Mouse (Mus musculus) kidney, adult 2 months (tissue): ENCODE data around the gene Bcl2l13.

Experiments used
- CTCF ChIP-seq: fragments of 200-500 bp; conservative IDR thresholded peaks from 2 replicates; pipeline ENCODE4 v1.5.1; 2011; ENCODE audit warnings: low read depth, mild to moderate bottlenecking, control low read depth, low read length, moderate library complexity, mixed read lengths; ENCODE audit not compliant: insufficient read depth, insufficient read length
- POLR2A ChIP-seq: fragments of 200-500 bp; IDR thresholded peaks from one replicate; pipeline ENCODE4 v1.6.1; 2011; ENCODE audit warnings: low read depth, low read length, control low read depth

DNA sequence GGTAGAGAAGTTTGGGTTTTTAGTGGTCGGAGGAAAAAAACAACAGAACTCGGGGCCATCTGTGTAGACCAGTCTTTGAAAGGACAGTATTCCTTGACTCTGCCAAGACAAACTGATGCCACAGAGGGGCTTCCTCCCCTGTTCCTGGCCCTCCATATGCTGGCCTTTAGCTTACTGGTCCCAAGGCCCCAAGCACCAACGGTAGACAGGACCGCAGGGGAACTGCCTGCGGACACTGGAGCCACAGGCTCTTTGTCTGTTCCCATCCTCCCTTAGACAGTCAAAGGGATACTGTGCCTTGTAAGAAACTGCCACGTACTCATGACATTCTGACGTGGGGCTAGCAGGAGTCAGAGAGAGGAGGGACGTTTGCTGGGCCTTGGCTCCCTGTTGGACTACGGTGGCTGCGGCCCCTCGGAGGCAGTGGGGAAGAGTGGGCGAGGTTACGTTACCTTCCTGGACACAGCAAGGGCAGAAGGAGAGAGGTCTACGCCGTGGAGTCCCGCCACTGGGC, 101.1 kb downstream of the Bcl2l13 start:
- no peak for TF ChIP-seq CTCF
- no peak for TF ChIP-seq POLR2A
